Mouse (Mus musculus) heart, postnatal 0 days (tissue): ENCODE data around the gene Cryaa.

Experiments used
- CTCF ChIP-seq: IDR thresholded peaks from 2 replicates; pipeline ENCODE4 v1.5.1; 2016; ENCODE audit warnings: antibody characterized with exemption, control low read depth, low read depth
- EP300 ChIP-seq: IDR thresholded peaks from 2 replicates; pipeline ENCODE4 v1.6.1; 2016; ENCODE audit warnings: antibody characterized with exemption, low read depth

GRCm38 (mm10) chr17:31664760-31665159, 12.8 kb upstream of the Cryaa start:
- peak; percentile 90 for TF ChIP-seq CTCF
- TF ChIP-seq EP300 = no peak
